Mouse (Mus musculus) thymus, adult 2 months (tissue): ENCODE measurements at regions not wholly inside any gene's neighbourhood (a gene's known extent, or its start where the extent isn't known, plus 50 kb on each side); places are given as distances from the start of the nearest gene placed in this dataset.

Experiments used
- CTCF ChIP-seq: fragments of 200-500 bp; IDR thresholded peaks from 2 replicates; pipeline ENCODE4 v1.5.1; 2012; ENCODE audit warnings: mild to moderate bottlenecking, control low read depth, low read length, moderate library complexity, borderline replicate concordance; ENCODE audit not compliant: control insufficient read depth, poor library complexity, insufficient read depth; ENCODE audit errors: extremely low read depth
- POLR2A ChIP-seq: fragments of 200-500 bp; IDR thresholded peaks from 2 replicates; pipeline ENCODE4 v1.6.1; 2012; ENCODE audit warnings: mild to moderate bottlenecking, low read length, control low read depth, moderate library complexity; ENCODE audit not compliant: control insufficient read depth, poor library complexity, insufficient read depth; ENCODE audit errors: extremely low read depth

GRCm38 (mm10) chr19:32954001-32954605 is 196.8 kb downstream of the Pten start:
- TF ChIP-seq CTCF (no peak), POLR2A (no peak)
